Mouse (Mus musculus) forebrain, embryonic 10.5 days (tissue): ENCODE measurements around the gene Nup62. TPM values are rescaled to one million over a fixed set of nuclear protein-coding genes. Genes with fewer than 3 reads are reported as not detected.

Experiments
- DNase-seq: peaks from one replicate; pipeline ENCODE4 v3.0.0-alpha.2; 2017; ENCODE audit warnings: low spot score; ENCODE audit errors: extremely low spot score
- H3K27ac ChIP-seq: fragments of 300-500 bp; sonication (generic); 2 replicates; pipeline ENCODE4 v1.5.1; 2016; ENCODE audit warnings: mild to moderate bottlenecking
- H3K27me3 ChIP-seq: fragments of 300-500 bp; sonication (generic); 2 replicates; pipeline ENCODE4 v1.6.1; 2016; ENCODE audit warnings: mild to moderate bottlenecking; ENCODE audit not compliant: poor library complexity, severe bottlenecking
- H3K36me3 ChIP-seq: fragments of 300-500 bp; sonication (generic); replicated peaks from 2 replicates; pipeline ENCODE4 v1.6.1; 2016; ENCODE audit warnings: mild to moderate bottlenecking, moderate library complexity
- H3K4me1 ChIP-seq: fragments of 300-500 bp; sonication (generic); 2 replicates; pipeline ENCODE4 v1.6.1; 2016
- H3K4me3 ChIP-seq: fragments of 300-500 bp; sonication (generic); 2 replicates; pipeline ENCODE4 v1.5.1; 2016; ENCODE audit warnings: mild to moderate bottlenecking, moderate library complexity
- H3K9me3 ChIP-seq: fragments of 300-500 bp; sonication (generic); 2 replicates; pipeline ENCODE4 v1.6.1; 2016; ENCODE audit warnings: mild to moderate bottlenecking, moderate library complexity
- WGBS: fragments of 180-500 bp; shearing (Covaris S2); methylation state at CpG from one replicate; pipeline ENCODE4 v1.1.7; 2016; 5-methylcytosine and 5-hydroxymethylcytosine counted together
- polyA plus RNA-seq: library from polyadenylated mRNA; unstranded; fragments of >200 nt; fragmentation: Nextera tagmentation; extraction: Ambion mirVana; gene quantifications from 2 replicates; pipeline ENCODE4 v1.2.1, GENCODE M21; 2016

Gene Nup62
- polyA plus RNA-seq, 1 experiment from 2014 or later, result 168 TPM

GRCm38 (mm10) chr7:44840426-44840825 is 24.5 kb downstream of the Nup62 start:
- Histone ChIP-seq H3K27ac (no peak overlapping the region), H3K36me3 (peaks cover 51% of the 10 kb centered on the region), H3K27me3 (peaks cover 48% of the 10 kb centered on the region), H3K9me3 (no peaks in the 10 kb centered on the region), H3K4me3 (peak overlapping the region; percentile 44; the same call in 1 of the 2 replicates), H3K4me1 (peaks cover 31% of the 10 kb centered on the region)
- WGBS, result 59% methylated on average over 14 of the region's 14 CpGs
- DNase-seq, result no peak

DNA sequence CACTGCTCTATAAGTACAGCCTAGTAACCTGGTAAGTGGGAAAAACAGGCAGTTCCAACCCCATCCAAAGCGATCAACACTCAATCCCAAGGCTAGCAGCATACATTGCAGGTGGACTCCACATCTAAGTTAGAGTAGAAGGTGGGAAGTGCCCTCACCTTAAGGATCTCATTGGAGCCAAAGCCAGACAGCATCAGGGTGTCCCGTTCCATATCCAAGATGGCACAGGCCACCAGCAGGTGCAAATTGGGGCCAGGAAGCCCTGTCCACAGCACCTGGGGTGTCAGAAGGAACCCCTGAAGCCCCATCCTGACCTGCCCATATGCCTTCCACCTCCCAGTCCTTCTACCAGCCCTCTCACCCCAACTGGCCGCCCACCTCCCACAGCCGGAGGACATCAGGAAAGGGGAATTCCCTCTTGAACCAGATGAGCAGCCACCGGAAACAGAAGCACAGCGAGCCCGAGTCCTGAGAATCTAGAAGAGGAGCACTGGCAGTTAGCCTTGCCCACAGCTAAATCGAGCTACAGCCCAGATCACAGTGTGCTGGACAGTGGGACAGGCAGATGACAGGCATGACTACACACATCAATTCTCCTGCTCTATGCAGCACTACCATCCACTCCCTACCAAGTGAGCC is 26.1 kb downstream of the Nup62 start:
- Histone ChIP-seq H3K9me3 (no peaks in the 10 kb centered on the region), H3K4me1 (peaks cover 22% of the 10 kb centered on the region), H3K4me3 (no peak overlapping the region), H3K27ac (no peak overlapping the region), H3K27me3 (peaks cover 48% of the 10 kb centered on the region), H3K36me3 (peaks cover 67% of the 10 kb centered on the region)
- DNase-seq, result no peak
- 91% methylated on average over 8 of the region's 8 CpGs for WGBS

- no peak overlapping the region for H3K27ac ChIP-seq
- DNase-seq, result no peak
- peaks cover 23% of the 10 kb centered on the region for H3K27me3 ChIP-seq
- H3K4me3 ChIP-seq, result no peak overlapping the region
- peaks cover 67% of the 10 kb centered on the region for H3K36me3 ChIP-seq
- H3K9me3 ChIP-seq, result no peaks in the 10 kb centered on the region
- H3K4me1 ChIP-seq, result peaks cover 21% of the 10 kb centered on the region
- 93% methylated on average over 10 of the region's 10 CpGs for WGBS
Observed at GRCm38 (mm10) chr7:44845006-44845405, 29.1 kb downstream of the Nup62 start.

DNA sequence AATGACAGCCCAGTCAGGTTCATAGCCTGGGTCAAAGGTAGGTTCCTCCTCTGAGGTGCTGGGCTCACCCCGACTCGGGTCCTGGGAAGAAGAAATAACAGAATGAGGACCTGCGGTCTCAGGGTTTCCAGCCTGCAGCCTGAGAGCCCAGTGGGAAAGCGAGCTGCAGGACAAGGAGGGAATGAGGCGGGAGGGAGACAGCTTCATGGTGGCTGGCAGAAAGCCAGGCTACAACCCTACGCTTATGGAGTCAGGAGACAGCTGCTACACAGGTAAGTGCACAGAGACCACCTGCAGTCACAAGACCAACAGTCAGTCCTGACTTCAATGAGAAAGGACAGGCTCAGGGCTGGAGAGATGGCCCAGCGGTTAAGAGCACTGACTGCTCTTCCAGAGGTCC is 30.9 kb downstream of the Nup62 start:
- 90% methylated on average over 7 of the region's 7 CpGs for WGBS
- H3K36me3 ChIP-seq, result peaks cover 57% of the 10 kb centered on the region
- DNase-seq, result no peak

DNA sequence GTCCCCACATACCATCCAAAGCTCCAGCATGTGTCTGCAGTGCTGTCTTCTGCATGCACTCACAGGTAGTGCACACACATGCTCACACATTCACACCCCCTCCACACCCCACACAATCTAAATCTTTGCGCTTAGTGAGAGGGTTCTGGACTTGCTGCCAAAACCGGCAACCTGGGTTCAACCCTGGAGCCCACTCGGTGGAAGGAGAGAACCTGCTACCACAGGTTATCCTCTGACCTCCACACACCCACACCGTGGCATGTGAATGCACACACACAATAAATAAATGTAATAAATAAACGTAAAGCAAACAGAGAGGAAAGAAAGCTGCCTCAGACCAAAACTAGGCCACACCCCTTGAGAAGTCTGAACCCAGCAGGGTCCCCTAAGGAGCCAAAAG is 31.9 kb downstream of the Nup62 start:
- no peaks in the 10 kb centered on the region for H3K27me3 ChIP-seq
- peaks cover 32% of the 10 kb centered on the region for H3K4me1 ChIP-seq
- no peaks in the 10 kb centered on the region for H3K9me3 ChIP-seq
- H3K36me3 ChIP-seq, result peaks cover 55% of the 10 kb centered on the region
- WGBS, result 78% methylated on average over 5 of the region's 5 CpGs
- H3K4me3 ChIP-seq, result peak overlapping the region; percentile 87
- 0 out of 2 replicates have a peak overlapping the region, but pooled peaks have one; percentile 97 for H3K27ac ChIP-seq
- no peak for DNase-seq

More for the DNA sequence above, 30.9 kb downstream of the Nup62 start:
- peaks cover 27% of the 10 kb centered on the region for H3K4me1 ChIP-seq
- peaks cover 5% of the 10 kb centered on the region; the same call in 1 of the 2 replicates for H3K27me3 ChIP-seq
- no peak overlapping the region for H3K4me3 ChIP-seq
- H3K27ac ChIP-seq, result no peak overlapping the region
- no peaks in the 10 kb centered on the region for H3K9me3 ChIP-seq

DNA sequence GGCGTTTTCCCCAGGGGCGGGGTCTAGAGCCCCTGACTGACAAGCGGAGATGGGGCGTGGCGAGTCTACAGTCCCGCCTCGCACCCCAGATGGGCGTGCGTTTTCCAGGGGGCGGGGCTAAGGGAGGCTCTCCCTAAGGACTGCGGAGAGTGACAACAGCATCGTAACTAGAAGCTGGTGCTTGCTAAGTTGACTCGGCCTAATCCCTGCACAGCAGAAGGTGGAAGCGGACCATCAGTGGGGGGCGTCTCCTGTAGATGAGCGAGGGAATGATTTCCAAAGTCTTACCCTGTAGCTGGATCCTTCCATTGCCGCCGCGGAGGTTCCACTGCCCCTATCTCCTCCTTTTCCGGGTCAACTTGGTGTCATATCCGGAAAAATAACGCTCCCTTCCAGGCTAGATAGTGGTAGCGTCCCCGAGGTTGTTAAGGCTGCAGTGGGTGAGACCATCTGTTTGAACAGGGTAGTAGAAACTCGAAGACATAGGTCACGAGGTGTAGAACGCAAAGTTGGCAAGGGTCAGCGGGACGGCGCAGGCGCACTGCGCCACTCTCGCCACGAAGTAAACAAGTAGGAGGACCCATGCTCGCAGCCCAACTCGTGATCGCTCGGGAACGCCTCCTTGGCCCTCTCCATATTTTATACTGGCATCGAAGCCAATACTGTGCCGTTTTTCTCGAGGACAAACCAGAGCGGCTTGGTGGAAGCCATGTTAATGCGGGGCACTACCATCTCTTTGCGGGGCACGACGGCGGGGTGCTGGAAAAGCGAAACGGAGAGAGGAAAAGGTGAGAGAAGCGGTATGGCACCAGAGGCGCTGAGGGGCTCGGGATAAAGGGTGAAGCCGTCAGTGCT is 32.9 kb downstream of the Nup62 start, which contains the start of the genes Akt1s1 and Tbc1d17:
Gene Akt1s1, plus strand, starts transcription at position 431 of the 855 bp plus-strand sequence.
Gene Tbc1d17, minus strand, starts transcription at position 519 of the 855 bp plus-strand sequence.
- peaks cover 42% of the 10 kb centered on the region for H3K4me1 ChIP-seq
- DNase-seq, result peak; percentile 94
- peak within 1 kb of the TSS; percentile 87 for H3K4me3 ChIP-seq
- H3K27ac ChIP-seq, result peak within 1 kb of the TSS; percentile 97
- under 1% methylated on average over 54 of the region's 54 CpGs for WGBS
- no peaks in the 10 kb centered on the region for H3K27me3 ChIP-seq
- no peaks in the 10 kb centered on the region for H3K9me3 ChIP-seq
- peaks cover 54% of the 10 kb centered on the region for H3K36me3 ChIP-seq

- peaks cover 49% of the 10 kb centered on the region for H3K4me1 ChIP-seq
- peak overlapping the region; percentile 87 for H3K4me3 ChIP-seq
- H3K9me3 ChIP-seq, result no peaks in the 10 kb centered on the region
- DNase-seq, result peak; percentile 90
- under 1% methylated on average over 41 of the region's 41 CpGs for WGBS
- H3K27me3 ChIP-seq, result no peaks in the 10 kb centered on the region
- peak overlapping the region; percentile 97 for H3K27ac ChIP-seq
- H3K36me3 ChIP-seq, result peaks cover 47% of the 10 kb centered on the region
Observed at GRCm38 (mm10) chr7:44849416-44850111, 33.7 kb downstream of the Nup62 start.

GRCm38 (mm10) chr7:44850146-44850545 is 34.3 kb downstream of the Nup62 start:
- H3K4me1 ChIP-seq, result peaks cover 55% of the 10 kb centered on the region
- peak overlapping the region; percentile 97 for H3K27ac ChIP-seq
- H3K4me3 ChIP-seq, result peak overlapping the region; percentile 87
- peaks cover 41% of the 10 kb centered on the region for H3K36me3 ChIP-seq
- H3K27me3 ChIP-seq, result no peaks in the 10 kb centered on the region
- WGBS, result under 1% methylated on average over 33 of the region's 33 CpGs
- H3K9me3 ChIP-seq, result no peaks in the 10 kb centered on the region
- peak; percentile 79 for DNase-seq

- Histone ChIP-seq H3K27ac (peak overlapping the region; percentile 97), H3K4me1 (peaks cover 63% of the 10 kb centered on the region), H3K27me3 (no peaks in the 10 kb centered on the region), H3K9me3 (no peaks in the 10 kb centered on the region), H3K36me3 (peaks cover 32% of the 10 kb centered on the region), H3K4me3 (peak overlapping the region; percentile 87)
- no peak for DNase-seq
- WGBS, result 84% methylated on average over 8 of the region's 8 CpGs
Observed at GRCm38 (mm10) chr7:44850789-44851624, 35.1 kb downstream of the Nup62 start.

DNA sequence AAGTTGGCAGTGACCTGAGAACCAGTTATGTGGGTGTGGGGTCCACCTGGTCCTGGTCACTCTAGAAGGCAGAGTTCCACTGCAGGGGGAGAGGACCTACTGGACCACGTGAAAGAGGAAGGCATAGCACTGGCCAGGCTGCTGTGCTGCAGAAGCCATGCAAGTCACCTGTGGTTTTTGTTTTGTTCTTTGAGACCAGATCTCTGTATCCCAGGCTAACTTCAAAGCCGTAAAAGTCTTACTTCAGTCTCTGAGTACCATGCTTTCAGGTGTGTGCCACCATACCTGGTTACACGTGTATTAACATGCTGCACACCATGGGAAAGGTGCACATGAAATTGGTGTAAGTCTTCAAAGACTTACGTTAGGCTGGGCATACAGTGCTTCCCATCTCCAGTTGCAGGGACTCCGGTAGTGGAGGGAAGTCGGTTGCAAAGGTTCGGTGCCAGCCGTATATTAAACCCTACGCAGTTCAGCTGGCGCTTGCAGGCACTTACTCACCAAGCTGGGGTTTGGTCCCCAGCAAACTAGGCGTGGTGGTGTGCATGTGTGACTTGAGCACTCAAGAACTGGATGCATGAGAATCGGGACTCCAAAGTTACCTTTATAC is 35.8 kb downstream of the Nup62 start:
- no peak overlapping the region for H3K27ac ChIP-seq
- peaks cover 70% of the 10 kb centered on the region for H3K4me1 ChIP-seq
- no peak for DNase-seq
- no peaks in the 10 kb centered on the region for H3K9me3 ChIP-seq
- peaks cover 25% of the 10 kb centered on the region for H3K36me3 ChIP-seq
- peak overlapping the region; percentile 87 for H3K4me3 ChIP-seq
- no peaks in the 10 kb centered on the region for H3K27me3 ChIP-seq
- WGBS, result 93% methylated on average over 12 of the region's 12 CpGs

DNA sequence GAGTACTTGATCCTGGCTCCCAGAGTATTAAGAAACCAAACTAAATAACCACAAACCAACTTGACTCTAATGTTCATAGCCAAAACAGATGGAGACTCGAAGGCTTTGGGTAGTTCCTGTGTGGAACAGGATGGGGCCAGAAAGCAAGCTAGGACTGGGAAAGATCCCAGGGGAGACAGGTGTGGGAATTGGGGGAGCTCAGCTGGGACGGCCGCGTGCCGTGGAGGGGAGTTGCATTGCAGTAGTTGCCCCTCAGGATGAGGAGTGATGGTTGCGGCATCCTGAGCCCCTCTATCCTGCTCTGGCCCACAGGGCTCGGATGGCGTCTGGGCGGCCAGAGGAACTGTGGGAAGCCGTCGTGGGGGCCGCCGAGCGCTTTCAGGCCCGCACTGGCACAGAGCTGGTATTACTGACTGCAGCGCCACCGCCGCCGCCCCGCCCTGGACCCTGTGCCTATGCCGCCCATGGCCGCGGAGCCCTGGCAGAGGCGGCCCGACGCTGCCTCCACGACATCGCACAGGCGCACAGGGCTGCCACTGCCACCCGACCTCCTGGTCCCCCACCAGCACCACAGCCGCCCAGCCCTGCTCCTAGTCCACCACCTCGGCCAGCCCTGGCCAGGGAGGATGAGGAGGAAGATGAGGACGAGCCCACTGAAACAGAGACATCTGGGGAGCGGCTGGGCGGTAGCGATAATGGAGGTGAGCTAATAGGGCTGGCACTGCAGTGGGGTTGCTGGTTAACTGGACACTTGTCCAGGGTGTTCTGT is 36.6 kb downstream of the Nup62 start:
- H3K9me3 ChIP-seq, result no peaks in the 10 kb centered on the region
- H3K36me3 ChIP-seq, result peaks cover 22% of the 10 kb centered on the region
- peaks cover 74% of the 10 kb centered on the region for H3K4me1 ChIP-seq
- no peak for DNase-seq
- WGBS, result 92% methylated on average over 36 of the region's 36 CpGs
- no peaks in the 10 kb centered on the region for H3K27me3 ChIP-seq
- H3K4me3 ChIP-seq, result peak overlapping the region; percentile 4
- H3K27ac ChIP-seq, result 0 out of 2 replicates have a peak overlapping the region, but pooled peaks have one; percentile 11
